Comparison of ENCODE assay signal across 8 mouse cellular contexts in the genomic region with DNA sequence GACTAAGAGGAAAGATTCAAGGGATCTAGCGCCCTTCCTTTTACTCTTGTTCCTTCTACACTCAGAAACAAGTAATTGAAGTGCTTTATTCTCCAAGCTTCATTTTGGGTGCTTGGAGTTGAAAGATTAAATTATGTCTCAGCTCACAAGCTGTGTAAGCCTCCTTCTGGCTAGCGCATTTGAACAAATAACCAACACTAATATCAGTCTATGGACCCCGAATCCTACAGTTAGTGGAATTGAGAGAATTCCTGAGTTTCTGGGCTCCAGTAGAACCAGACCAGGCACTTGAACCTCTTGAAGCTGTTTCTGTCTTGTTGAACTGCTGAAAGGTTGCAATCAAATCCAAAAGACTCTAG. TPM values are rescaled to one million over a fixed set of nuclear protein-coding genes. Genes with fewer than 3 reads are reported as not detected.
DNase-seq lines count a peak whose midpoint lies in the region; ATAC-seq and TF ChIP-seq lines count a peak whose summit lies in the region.

No protein-coding gene starts in this region.

- peak overlapping the region; percentile 74 for H3K4me2 ChIP-seq in heart, postnatal 0 days (ENCODE audit: low read depth, low read length)
- H3K4me2 ChIP-seq in hindbrain, embryonic 14.5 days (replicated peaks): peak overlapping the region; percentile 76
- H3K4me2 ChIP-seq in midbrain, embryonic 12.5 days (replicated peaks): peak overlapping the region; percentile 84

- H3K4me1 ChIP-seq in heart, postnatal 0 days (ENCODE audit: control insufficient read depth, insufficient read depth): peaks cover 3% of the 10 kb centered on the region; the same call in 1 of the 2 replicates
- 0 out of 2 replicates have a peak, but pooled peaks cover 2% of the 10 kb centered on the region for H3K4me1 ChIP-seq in bone marrow macrophage, adult 2 months (ENCODE audit: control insufficient read depth, insufficient read depth, low read length)
- H3K4me1 ChIP-seq in hindbrain, embryonic 14.5 days (replicated peaks; ENCODE audit: control insufficient read depth, insufficient read depth, low read length): peaks cover 12% of the 10 kb centered on the region; the same call in 1 of the 2 replicates
- peaks cover 6% of the 10 kb centered on the region for H3K4me1 ChIP-seq in midbrain, embryonic 12.5 days

- no peak for ATAC-seq in heart, postnatal 0 days (ENCODE audit: insufficient read depth, low read depth)
- ATAC-seq in hindbrain, embryonic 14.5 days (ENCODE audit: low FRiP score): peak; percentile 40; the same call in 1 of the 2 replicates
- ATAC-seq in midbrain, embryonic 12.5 days (ENCODE audit: low FRiP score, low read depth): peak; percentile 23; the same call in 1 of the 2 replicates

- TF ChIP-seq POLR2A in bone marrow macrophage, adult 2 months (IDR thresholded peaks at IDR 0.05; ENCODE audit: borderline replicate concordance, low read depth, low read length): no peak

- no peaks in the 10 kb centered on the region for H3K27me3 ChIP-seq in heart, postnatal 0 days (ENCODE audit: control insufficient read depth, insufficient read depth, low read length)
- no peaks in the 10 kb centered on the region for H3K27me3 ChIP-seq in hindbrain, embryonic 14.5 days (ENCODE audit: control insufficient read depth, insufficient read depth, low read length)
- H3K27me3 ChIP-seq in midbrain, embryonic 12.5 days: peaks cover 7% of the 10 kb centered on the region; the same call in 1 of the 2 replicates

- no peaks in the 10 kb centered on the region for H3K36me3 ChIP-seq in heart, postnatal 0 days (replicated peaks; ENCODE audit: control insufficient read depth, insufficient read depth, low read length)
- H3K36me3 ChIP-seq in hindbrain, embryonic 14.5 days (replicated peaks; ENCODE audit: control insufficient read depth, insufficient read depth): no peaks in the 10 kb centered on the region
- H3K36me3 ChIP-seq in midbrain, embryonic 12.5 days: no peaks in the 10 kb centered on the region

- TF ChIP-seq CTCF in heart, postnatal 0 days (IDR thresholded peaks at IDR 0.05; ENCODE audit: low read depth): no peak
- no peak for TF ChIP-seq CTCF in bone marrow macrophage, adult 2 months (IDR thresholded peaks at IDR 0.05; ENCODE audit: low read depth, low read length)

- peak overlapping the region; percentile 95 for H3K27ac ChIP-seq in heart, postnatal 0 days (ENCODE audit: low read depth)
- H3K27ac ChIP-seq in bone marrow macrophage, adult 2 months (ENCODE audit: insufficient read depth, low read depth, low read length): peak overlapping the region; percentile 44; the same call in 1 of the 2 replicates
- peak overlapping the region; percentile 88 for H3K27ac ChIP-seq in hindbrain, embryonic 14.5 days
- peak overlapping the region; percentile 84 for H3K27ac ChIP-seq in midbrain, embryonic 12.5 days (replicated peaks)

- no peaks in the 10 kb centered on the region for H3K9me3 ChIP-seq in heart, postnatal 0 days (replicated peaks; ENCODE audit: control insufficient read depth, low read length)
- no peaks in the 10 kb centered on the region for H3K9me3 ChIP-seq in hindbrain, embryonic 14.5 days (ENCODE audit: control insufficient read depth, low read length)
- no peaks in the 10 kb centered on the region for H3K9me3 ChIP-seq in midbrain, embryonic 12.5 days

- no peak for DNase-seq in heart, postnatal 0 days (ENCODE audit: low spot score)
- DNase-seq in heart, adult 8-10 months (ENCODE audit: low spot score): no peak
- DNase-seq in hindbrain, embryonic 14.5 days (ENCODE audit: low spot score): no peak
- no peak for DNase-seq in right cerebral cortex, postnatal 14 days
- no peak for DNase-seq in right cerebral cortex, postnatal 4 days
- no peak for DNase-seq in embryo, embryonic 10.5 days (ENCODE audit: low spot score)

- H3K9ac ChIP-seq in heart, postnatal 0 days (replicated peaks; ENCODE audit: low read depth, low read length): peak overlapping the region; percentile 92
- peak overlapping the region; percentile 94 for H3K9ac ChIP-seq in hindbrain, embryonic 14.5 days
- H3K9ac ChIP-seq in midbrain, embryonic 12.5 days (replicated peaks): peak overlapping the region; percentile 93

- H3K4me3 ChIP-seq in heart, postnatal 0 days (ENCODE audit: low read depth, low read length): peak overlapping the region; percentile 88
- H3K4me3 ChIP-seq in bone marrow macrophage, adult 2 months (ENCODE audit: insufficient read depth, low read length): peak overlapping the region; percentile 86
- peak overlapping the region; percentile 99 for H3K4me3 ChIP-seq in hindbrain, embryonic 14.5 days (replicated peaks; ENCODE audit: low read length)
- H3K4me3 ChIP-seq in midbrain, embryonic 12.5 days: peak overlapping the region; percentile 94

- 65% methylated on average over 3 of the region's 3 CpGs for WGBS in heart, postnatal 0 days
- WGBS in hindbrain, embryonic 14.5 days: 73% methylated on average over 3 of the region's 3 CpGs
- 83% methylated on average over 3 of the region's 3 CpGs for WGBS in midbrain, embryonic 12.5 days

- no peak for TF ChIP-seq EP300 in heart, postnatal 0 days (IDR thresholded peaks at IDR 0.05; ENCODE audit: low read depth)

RNA-seq across cellular contexts. Expression of a gene that starts 0.3 kb away (rescaled TPM):
- total RNA-seq in heart, postnatal 0 days (2014; rRNA removed; ENCODE audit: low replicate concordance): 154 and 163 TPM in 2 replicates
- polyA plus RNA-seq in heart, postnatal 0 days (2015; fragmentation: Nextera tagmentation; extraction: Ambion mirVana): 189 and 198 TPM in 2 replicates
- 100 to 1,000 TPM; 111 to 125 (median 119) TPM for total RNA-seq in heart, adult 8-10 months (2022)
- 30.2 and 33.1 TPM in 2 replicates for polyA plus RNA-seq in bone marrow macrophage, adult 2 months (2012; ENCODE audit: insufficient read depth, insufficient read length, missing spikeins)
- 181 and 188 TPM in 2 replicates for polyA plus RNA-seq in hindbrain, embryonic 14.5 days (2014; fragmentation: Nextera tagmentation; extraction: Ambion mirVana)
- 110 and 118 TPM in 2 replicates for polyA plus RNA-seq in midbrain, embryonic 12.5 days (2016; fragmentation: Nextera tagmentation; extraction: Ambion mirVana)

Comparison
In these comparisons a context has a peak if more than half of its experiments do, and no peak if none do; other contexts are left out.
1. H3K27ac ChIP-seq: peak in every context shown above with its lines; median percentile 95 in heart, postnatal 0 days; 88 in hindbrain, embryonic 14.5 days; 84 in midbrain, embryonic 12.5 days; 44 in bone marrow macrophage, adult 2 months.